Mouse (Mus musculus): ENCODE results near the gene Pemt.

DNA sequence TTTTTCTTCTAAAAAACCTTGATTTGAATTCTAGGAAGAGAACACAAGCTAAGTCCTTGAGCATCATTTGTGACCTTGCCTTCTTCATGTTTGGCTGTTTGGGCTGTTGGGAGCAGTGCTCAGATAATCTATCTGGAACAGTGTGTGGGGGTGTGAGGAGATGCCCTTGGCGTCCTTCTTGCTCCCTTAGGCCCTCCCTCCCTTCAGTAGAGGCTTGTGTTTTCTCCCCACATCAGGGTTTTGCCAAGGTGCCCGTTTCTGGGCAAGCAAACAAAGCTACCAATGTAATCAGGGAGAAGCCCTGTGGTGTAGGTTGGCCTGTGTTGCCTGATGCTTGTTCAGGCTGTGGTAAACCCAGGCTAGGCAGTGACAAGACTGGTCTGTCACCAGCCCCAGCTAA is 108.7 kb downstream of the Pemt start:
- TF ChIP-seq CTCF (IDR thresholded peaks at IDR 0.05): no peak
- TF ChIP-seq EP300 (IDR thresholded peaks at IDR 0.05): no peak
